ENCODE assay signal across 11 mouse cellular contexts in genomic region chr10:9537686-9538085, GRCm38 (mm10).
"Had no signal": no experiment of that assay in that cellular context is flagged by ENCODE, and none has a peak within 500 bp of the region (broad histone marks: within the 10 kb centered on the region; RNA-seq: fewer than 3 reads in every experiment).

No protein-coding gene starts in this region.

- DNase-seq: kidney, adult 11 months; kidney, postnatal 14 days; lung, embryonic 14.5 days; midbrain, embryonic 14.5 days; right cerebral cortex, postnatal 14 days; thymus, postnatal 14 days had no signal

- H3K27ac ChIP-seq: left cerebral cortex, adult 2 months; limb, embryonic 10.5 days; liver, embryonic 15.5 days; neural tube, embryonic 13.5 days had no signal

- H3K4me3 ChIP-seq: left cerebral cortex, adult 2 months; limb, embryonic 10.5 days; liver, embryonic 15.5 days; neural tube, embryonic 13.5 days had no signal

- H3K9me3 ChIP-seq: limb, embryonic 10.5 days; liver, embryonic 15.5 days; neural tube, embryonic 13.5 days had no signal

- H3K9ac ChIP-seq: liver, embryonic 15.5 days; lung, embryonic 14.5 days; neural tube, embryonic 13.5 days had no signal

- H3K4me2 ChIP-seq: liver, embryonic 11.5 days; liver, embryonic 15.5 days; lung, embryonic 14.5 days; neural tube, embryonic 13.5 days had no signal

- H3K27me3 ChIP-seq: liver, embryonic 15.5 days; neural tube, embryonic 13.5 days had no signal

- H3K36me3 ChIP-seq: limb, embryonic 10.5 days; liver, embryonic 15.5 days; neural tube, embryonic 13.5 days had no signal

- H3K4me1 ChIP-seq: liver, embryonic 15.5 days had no signal
